Mouse (Mus musculus) kidney, postnatal 25 days (tissue): ENCODE data around the gene Babam2.

Source experiments
- DNase-seq, 2 experiments: peaks; one replicate each; pipeline ENCODE4 v3.0.0; 2021; ENCODE audit warnings: mixed read lengths in 2 of 2

Gene Babam2

GRCm38 (mm10) chr5:32056126-32056525 is 358.6 kb downstream of the Babam2 start:
- no peak for DNase-seq

- no peak for DNase-seq
These were observed 361.2 kb downstream of the Babam2 start for GRCm38 (mm10) chr5:32058481-32059253.

GRCm38 (mm10) chr5:32059254-32059796 is 361.8 kb downstream of the Babam2 start:
- DNase-seq = peak in 1 of 2 experiments; percentile 45

GRCm38 (mm10) chr5:32060485-32060884 is 363.0 kb downstream of the Babam2 start:
- no peak for DNase-seq

- DNase-seq = no peak
These were observed 364.4 kb downstream of the Babam2 start for GRCm38 (mm10) chr5:32061854-32062253.

GRCm38 (mm10) chr5:32064341-32065105 is 367.0 kb downstream of the Babam2 start:
- no peak for DNase-seq

- no peak for DNase-seq
These were observed 368.7 kb downstream of the Babam2 start for GRCm38 (mm10) chr5:32066015-32066734.

- no peak for DNase-seq
These were observed 369.4 kb downstream of the Babam2 start for GRCm38 (mm10) chr5:32066839-32067238.

- no peak for DNase-seq
These were observed 371.1 kb downstream of the Babam2 start for GRCm38 (mm10) chr5:32068616-32069015.

- no peak for DNase-seq
These were observed 371.6 kb downstream of the Babam2 start for GRCm38 (mm10) chr5:32069096-32069495.

- DNase-seq = no peak
These were observed 372.2 kb downstream of the Babam2 start for GRCm38 (mm10) chr5:32069566-32070169.

- DNase-seq = no peak
These were observed 373.3 kb downstream of the Babam2 start for GRCm38 (mm10) chr5:32070781-32071180.

GRCm38 (mm10) chr5:32071314-32071713 is 373.8 kb downstream of the Babam2 start:
- no peak for DNase-seq

- no peak for DNase-seq
These were observed 374.3 kb downstream of the Babam2 start for GRCm38 (mm10) chr5:32071824-32072223.

GRCm38 (mm10) chr5:32072877-32073276 is 375.4 kb downstream of the Babam2 start:
- DNase-seq = no peak

GRCm38 (mm10) chr5:32074053-32074452 is 376.6 kb downstream of the Babam2 start:
- DNase-seq = no peak

GRCm38 (mm10) chr5:32077139-32077538 is 379.7 kb downstream of the Babam2 start:
- DNase-seq = no peak

GRCm38 (mm10) chr5:32078986-32079385 is 381.5 kb downstream of the Babam2 start:
- no peak for DNase-seq

- no peak for DNase-seq
These were observed 383.2 kb downstream of the Babam2 start for GRCm38 (mm10) chr5:32080490-32081219.

GRCm38 (mm10) chr5:32084401-32084804 is 386.9 kb downstream of the Babam2 start:
- DNase-seq = peak; percentile 32 to 72

- no peak for DNase-seq
These were observed 388.1 kb downstream of the Babam2 start for GRCm38 (mm10) chr5:32085566-32085965.

GRCm38 (mm10) chr5:32085971-32086370 is 388.5 kb downstream of the Babam2 start:
- no peak for DNase-seq
